Mouse (Mus musculus) heart, embryonic 13.5 days (tissue): ENCODE measurements at regions not wholly inside any gene's neighbourhood (a gene's known extent, or its start where the extent isn't known, plus 50 kb on each side); places are given as distances from the start of the nearest gene placed in this dataset.

Experiments
- ATAC-seq: fragments of 200-750 bp; cut with Nextera tagmentation; 2 replicates; pipeline ENCODE4 v1.8.0; 2017; ENCODE audit warnings: moderate TSS enrichment; ENCODE audit not compliant: insufficient number of reproducible peaks, low FRiP score, low TSS enrichment; ENCODE audit errors: extremely low read depth
- H3K27ac ChIP-seq: fragments of 300-500 bp; sonication (generic); replicated peaks from 2 replicates; pipeline ENCODE4 v1.5.1; 2015; ENCODE audit warnings: moderate library complexity, mild to moderate bottlenecking, inconsistent platforms
- H3K27me3 ChIP-seq: fragments of 300-500 bp; sonication (generic); replicated peaks from 2 replicates; pipeline ENCODE4 v1.6.1; 2015; ENCODE audit warnings: mild to moderate bottlenecking, inconsistent platforms
- H3K36me3 ChIP-seq: fragments of 300-500 bp; sonication (generic); 2 replicates; pipeline ENCODE4 v1.6.1; 2015; ENCODE audit warnings: mild to moderate bottlenecking, inconsistent platforms
- H3K4me1 ChIP-seq: fragments of 300-500 bp; sonication (generic); 2 replicates; pipeline ENCODE4 v1.6.1; 2015; ENCODE audit warnings: inconsistent platforms
- H3K4me2 ChIP-seq: fragments of 300-500 bp; sonication (generic); 2 replicates; pipeline ENCODE4 v1.6.1; 2015; ENCODE audit warnings: inconsistent platforms, mild to moderate bottlenecking, moderate library complexity
- H3K4me3 ChIP-seq: fragments of 300-500 bp; sonication (generic); 2 replicates; pipeline ENCODE4 v1.5.1; 2015; ENCODE audit warnings: moderate library complexity, mild to moderate bottlenecking, inconsistent platforms
- H3K9ac ChIP-seq: fragments of 300-500 bp; sonication (generic); 2 replicates; pipeline ENCODE4 v1.6.1; 2015; ENCODE audit warnings: inconsistent platforms, mild to moderate bottlenecking, moderate library complexity
- H3K9me3 ChIP-seq: fragments of 300-500 bp; sonication (generic); 2 replicates; pipeline ENCODE4 v1.6.1; 2016; ENCODE audit warnings: inconsistent platforms
- WGBS: fragments of 180-500 bp; shearing (Covaris S2); methylation state at CpG from one replicate; pipeline ENCODE4 v1.1.7; 2015; ENCODE audit warnings: mixed read lengths; 5-methylcytosine and 5-hydroxymethylcytosine counted together

- no peaks in the 10 kb centered on the region for H3K9me3 ChIP-seq
- H3K27ac ChIP-seq: no peak overlapping the region
- no peak for ATAC-seq
- no peaks in the 10 kb centered on the region for H3K36me3 ChIP-seq
- 69% methylated on average over 8 of the region's 8 CpGs for WGBS
- H3K9ac ChIP-seq: no peak overlapping the region
- no peak overlapping the region for H3K4me2 ChIP-seq
- no peak overlapping the region for H3K4me3 ChIP-seq
- no peaks in the 10 kb centered on the region for H3K27me3 ChIP-seq
- no peaks in the 10 kb centered on the region for H3K4me1 ChIP-seq
Measured at GRCm38 (mm10) chr7:69827251-69827650, 539.3 kb downstream of the Nr2f2 start.

- Histone ChIP-seq H3K4me1 (no peaks in the 10 kb centered on the region), H3K27ac (no peak overlapping the region), H3K4me3 (no peak overlapping the region), H3K9me3 (no peaks in the 10 kb centered on the region), H3K27me3 (no peaks in the 10 kb centered on the region), H3K9ac (no peak overlapping the region), H3K36me3 (no peaks in the 10 kb centered on the region), H3K4me2 (no peak overlapping the region)
- 57% methylated on average over 2 of the region's 2 CpGs for WGBS
- ATAC-seq: no peak
Measured at GRCm38 (mm10) chr7:69820570-69820969, 546.0 kb downstream of the Nr2f2 start.

- no peaks in the 10 kb centered on the region for H3K4me1 ChIP-seq
- no peaks in the 10 kb centered on the region for H3K27me3 ChIP-seq
- H3K9me3 ChIP-seq: no peaks in the 10 kb centered on the region
- H3K27ac ChIP-seq: no peak overlapping the region
- no peak overlapping the region for H3K4me3 ChIP-seq
- no peaks in the 10 kb centered on the region for H3K36me3 ChIP-seq
- ATAC-seq: no peak
- 73% methylated on average over 3 of the region's 3 CpGs for WGBS
- H3K4me2 ChIP-seq: no peak overlapping the region
- no peak overlapping the region for H3K9ac ChIP-seq
Measured at GRCm38 (mm10) chr7:69812301-69812700, 554.2 kb downstream of the Nr2f2 start.

GRCm38 (mm10) chr7:69810873-69811272, 555.7 kb downstream of the Nr2f2 start:
- no peaks in the 10 kb centered on the region for H3K27me3 ChIP-seq
- H3K4me1 ChIP-seq: no peaks in the 10 kb centered on the region
- WGBS: 14% methylated on average over 5 of the region's 5 CpGs
- ATAC-seq: no peak
- H3K9me3 ChIP-seq: no peaks in the 10 kb centered on the region
- no peak overlapping the region for H3K4me3 ChIP-seq
- no peak overlapping the region for H3K9ac ChIP-seq
- no peaks in the 10 kb centered on the region for H3K36me3 ChIP-seq
- no peak overlapping the region for H3K27ac ChIP-seq
- 0 out of 2 replicates have a peak overlapping the region, but pooled peaks have one; percentile 5 for H3K4me2 ChIP-seq

- ATAC-seq: no peak
- no peaks in the 10 kb centered on the region for H3K27me3 ChIP-seq
- H3K27ac ChIP-seq: no peak overlapping the region
- no peak overlapping the region for H3K9ac ChIP-seq
- H3K36me3 ChIP-seq: no peaks in the 10 kb centered on the region
- no peaks in the 10 kb centered on the region for H3K9me3 ChIP-seq
- 26% methylated on average over 8 of the region's 8 CpGs for WGBS
- H3K4me1 ChIP-seq: no peaks in the 10 kb centered on the region
- H3K4me2 ChIP-seq: no peak overlapping the region
- H3K4me3 ChIP-seq: no peak overlapping the region
Measured at GRCm38 (mm10) chr7:69807220-69807619, 559.3 kb downstream of the Nr2f2 start.

GRCm38 (mm10) chr7:69770980-69771348, 595.6 kb downstream of the Nr2f2 start:
- H3K4me3 ChIP-seq: no peak overlapping the region
- no peaks in the 10 kb centered on the region for H3K9me3 ChIP-seq
- no peak for ATAC-seq
- no peaks in the 10 kb centered on the region for H3K36me3 ChIP-seq
- H3K4me2 ChIP-seq: no peak overlapping the region
- H3K4me1 ChIP-seq: no peaks in the 10 kb centered on the region
- WGBS: 74% methylated on average over 5 of the region's 5 CpGs
- no peak overlapping the region for H3K27ac ChIP-seq
- H3K27me3 ChIP-seq: no peaks in the 10 kb centered on the region
- no peak overlapping the region for H3K9ac ChIP-seq

- H3K4me2 ChIP-seq: no peak overlapping the region
- H3K9me3 ChIP-seq: no peaks in the 10 kb centered on the region
- WGBS: 46% methylated on average over 22 of the region's 22 CpGs
- no peak; the same call in 1 of the 2 replicates for ATAC-seq
- no peak overlapping the region for H3K9ac ChIP-seq
- H3K27ac ChIP-seq: no peak overlapping the region
- H3K4me1 ChIP-seq: no peaks in the 10 kb centered on the region
- H3K27me3 ChIP-seq: no peaks in the 10 kb centered on the region
- no peaks in the 10 kb centered on the region for H3K36me3 ChIP-seq
- no peak overlapping the region for H3K4me3 ChIP-seq
Measured at GRCm38 (mm10) chr7:69770313-69770979, 596.1 kb downstream of the Nr2f2 start.

- no peak overlapping the region for H3K9ac ChIP-seq
- H3K27me3 ChIP-seq: no peaks in the 10 kb centered on the region
- no peaks in the 10 kb centered on the region for H3K4me1 ChIP-seq
- H3K4me2 ChIP-seq: no peak overlapping the region
- no peak overlapping the region for H3K27ac ChIP-seq
- H3K4me3 ChIP-seq: no peak overlapping the region
- 52% methylated on average over 4 of the region's 4 CpGs for WGBS
- no peaks in the 10 kb centered on the region for H3K9me3 ChIP-seq
- no peaks in the 10 kb centered on the region for H3K36me3 ChIP-seq
- ATAC-seq: no peak
Measured at GRCm38 (mm10) chr7:69766451-69766850, 600.1 kb downstream of the Nr2f2 start.

- no peak overlapping the region for H3K4me2 ChIP-seq
- 68% methylated on average over 6 of the region's 6 CpGs for WGBS
- H3K4me3 ChIP-seq: no peak overlapping the region
- no peak overlapping the region for H3K27ac ChIP-seq
- no peaks in the 10 kb centered on the region for H3K4me1 ChIP-seq
- H3K9me3 ChIP-seq: no peaks in the 10 kb centered on the region
- ATAC-seq: no peak
- H3K9ac ChIP-seq: no peak overlapping the region
- no peaks in the 10 kb centered on the region for H3K27me3 ChIP-seq
- no peaks in the 10 kb centered on the region for H3K36me3 ChIP-seq
Measured at GRCm38 (mm10) chr7:69740495-69740894, 626.0 kb downstream of the Nr2f2 start.

- Histone ChIP-seq H3K9me3 (no peaks in the 10 kb centered on the region), H3K9ac (no peak overlapping the region), H3K4me1 (no peaks in the 10 kb centered on the region), H3K4me3 (no peak overlapping the region), H3K4me2 (no peak overlapping the region), H3K27me3 (no peaks in the 10 kb centered on the region), H3K36me3 (no peaks in the 10 kb centered on the region), H3K27ac (no peak overlapping the region)
- 81% methylated on average over 7 of the region's 7 CpGs for WGBS
- no peak for ATAC-seq
Measured at GRCm38 (mm10) chr7:69738998-69739397, 627.5 kb downstream of the Nr2f2 start.

GRCm38 (mm10) chr7:69715081-69715480, 651.5 kb downstream of the Nr2f2 start:
- H3K4me1 ChIP-seq: no peaks in the 10 kb centered on the region
- H3K36me3 ChIP-seq: no peaks in the 10 kb centered on the region
- H3K27ac ChIP-seq: no peak overlapping the region
- no peaks in the 10 kb centered on the region for H3K9me3 ChIP-seq
- H3K27me3 ChIP-seq: no peaks in the 10 kb centered on the region
- no peak overlapping the region for H3K4me2 ChIP-seq
- WGBS: 78% methylated on average over 5 of the region's 5 CpGs
- no peak overlapping the region for H3K4me3 ChIP-seq
- ATAC-seq: no peak
- no peak overlapping the region for H3K9ac ChIP-seq

- no peaks in the 10 kb centered on the region for H3K36me3 ChIP-seq
- H3K9me3 ChIP-seq: no peaks in the 10 kb centered on the region
- H3K4me1 ChIP-seq: no peaks in the 10 kb centered on the region
- no peak overlapping the region for H3K9ac ChIP-seq
- H3K27me3 ChIP-seq: no peaks in the 10 kb centered on the region
- ATAC-seq: no peak
- no peak overlapping the region for H3K4me2 ChIP-seq
- 64% methylated on average over 1 of the region's 1 CpGs for WGBS
- no peak overlapping the region for H3K4me3 ChIP-seq
- no peak overlapping the region for H3K27ac ChIP-seq
Measured at GRCm38 (mm10) chr7:69670211-69670610, 696.3 kb downstream of the Nr2f2 start.
